Mouse (Mus musculus) cortical plate, adult 2 months (tissue): ENCODE results near the gene 4930544D05Rik.

Experiments used
- CTCF ChIP-seq: fragments of 200-500 bp; IDR thresholded peaks from 2 replicates; pipeline ENCODE4 v1.5.1; 2011; ENCODE audit warnings: mild to moderate bottlenecking, control low read depth, low read length; ENCODE audit not compliant: insufficient read depth; ENCODE audit errors: extremely low read depth
- POLR2A ChIP-seq: fragments of 200-500 bp; IDR thresholded peaks from 2 replicates; pipeline ENCODE4 v1.6.1; 2011; ENCODE audit warnings: mild to moderate bottlenecking, low read length, control low read depth; ENCODE audit not compliant: insufficient read depth; ENCODE audit errors: extremely low read depth

- TF ChIP-seq CTCF (no peak), POLR2A (no peak)
These were observed 25.6 kb downstream of the 4930544D05Rik start for GRCm38 (mm10) chr11:70641241-70641640.
